Mouse (Mus musculus) layer of hippocampus, postnatal 14 days (tissue): ENCODE measurements around the gene Mgea5. TPM values are rescaled to one million over a fixed set of nuclear protein-coding genes. Genes with fewer than 3 reads are reported as not detected.

Experiments used
- DNase-seq, 2 experiments: peaks; one replicate each; pipeline ENCODE4 v3.0.0; 2021 to 2022; ENCODE audit warnings: low spot score in 2 of 2, mixed read lengths in 1 of 2
- total RNA-seq, 2 experiments: library from RNA; stranded (reverse); gene quantifications; 2 replicates each; pipeline ENCODE4 v1.2.3; 2021

Mgea5 gene
- total RNA-seq, 2 experiments from 2014 or later = 133 to 136 TPM

GRCm38 (mm10) chr19:45734762-45735161 is 48.9 kb downstream of the Mgea5 start:
- DNase-seq = no peak

GRCm38 (mm10) chr19:45734191-45734590 is 49.4 kb downstream of the Mgea5 start:
- DNase-seq = no peak

GRCm38 (mm10) chr19:45733564-45733963 is 50.1 kb downstream of the Mgea5 start:
- no peak for DNase-seq

- no peak for DNase-seq
Measured at GRCm38 (mm10) chr19:45731658-45732057, 52.0 kb downstream of the Mgea5 start.

- DNase-seq = no peak
Measured at GRCm38 (mm10) chr19:45730042-45730441, 53.6 kb downstream of the Mgea5 start.

- no peak for DNase-seq
Measured at GRCm38 (mm10) chr19:45727231-45727630, 56.4 kb downstream of the Mgea5 start.

- DNase-seq = no peak
Measured at GRCm38 (mm10) chr19:45725677-45726277, 57.9 kb downstream of the Mgea5 start.

GRCm38 (mm10) chr19:45722188-45722587 is 61.4 kb downstream of the Mgea5 start:
- DNase-seq = no peak

GRCm38 (mm10) chr19:45718286-45718685 is 65.4 kb downstream of the Mgea5 start:
- DNase-seq = no peak

GRCm38 (mm10) chr19:45717493-45718220 is 66.0 kb downstream of the Mgea5 start:
- DNase-seq = peak; percentile 49 to 59

- DNase-seq = no peak
Measured at GRCm38 (mm10) chr19:45708704-45709103, 74.9 kb downstream of the Mgea5 start.

Other genes with a start within 250 kb of the Mgea5 start
- gene Poll, start 223.3 kb downstream of the Mgea5 start, total RNA-seq = 1 to 10 TPM; 7.5 to 8.0 TPM
- 10 to 100 TPM; 55.2 to 55.4 TPM for gene Gm17018, start 223.2 kb downstream of the Mgea5 start, total RNA-seq
- gene Fbxw4, start 123.5 kb downstream of the Mgea5 start, total RNA-seq = 10 to 100 TPM; 31.9 to 32.1 TPM
- gene Fgf8, start 40.9 kb downstream of the Mgea5 start, total RNA-seq = not detected
- 10 to 100 TPM; 11.9 to 12.9 TPM for gene Npm3, start 34.2 kb downstream of the Mgea5 start, total RNA-seq
- gene Kcnip2, start 32.2 kb upstream of the Mgea5 start, total RNA-seq = 100 to 1,000 TPM; 193 to 195 TPM
- 10 to 100 TPM; 21.0 to 21.3 TPM for gene Armh3, start 214.7 kb upstream of the Mgea5 start, total RNA-seq
- 1 to 10 TPM; 4.9 to 5.9 TPM for gene Hps6, start 219.7 kb upstream of the Mgea5 start, total RNA-seq